Mouse (Mus musculus): ENCODE data around the gene Apol9a.
"Not testable (repeated sequence)": the region's sequence is repeated elsewhere in the genome, so short reads cannot be mapped to it uniquely, and the experiment has no call there.

- TF ChIP-seq CTCF (conservative IDR thresholded peaks at IDR 0.05; ENCODE audit: low read length) = peak; percentile 40
- not testable (repeated sequence) for TF ChIP-seq POU5F1, NANOG (IDR thresholded peaks at IDR 0.05; ENCODE audit: borderline replicate concordance, low read length)
Measured at GRCm38 (mm10) chr15:77449927-77450326, 39.0 kb upstream of the Apol9a start.
